Mouse (Mus musculus) central nervous system, embryonic 11.5 days (tissue): ENCODE measurements around the gene Magohb. TPM values are rescaled to one million over a fixed set of nuclear protein-coding genes. Genes with fewer than 3 reads are reported as not detected.

Experiments used
- polyA plus RNA-seq: library from polyadenylated mRNA; depleted of rRNA; stranded (reverse); fragments of >200 nt; gene quantifications from 2 replicates; pipeline ENCODE4 v1.2.3, GENCODE M21; 2012; rRNA removed

The Magohb gene
- 34.7 and 39.1 TPM in 2 replicates for polyA plus RNA-seq

DNA sequence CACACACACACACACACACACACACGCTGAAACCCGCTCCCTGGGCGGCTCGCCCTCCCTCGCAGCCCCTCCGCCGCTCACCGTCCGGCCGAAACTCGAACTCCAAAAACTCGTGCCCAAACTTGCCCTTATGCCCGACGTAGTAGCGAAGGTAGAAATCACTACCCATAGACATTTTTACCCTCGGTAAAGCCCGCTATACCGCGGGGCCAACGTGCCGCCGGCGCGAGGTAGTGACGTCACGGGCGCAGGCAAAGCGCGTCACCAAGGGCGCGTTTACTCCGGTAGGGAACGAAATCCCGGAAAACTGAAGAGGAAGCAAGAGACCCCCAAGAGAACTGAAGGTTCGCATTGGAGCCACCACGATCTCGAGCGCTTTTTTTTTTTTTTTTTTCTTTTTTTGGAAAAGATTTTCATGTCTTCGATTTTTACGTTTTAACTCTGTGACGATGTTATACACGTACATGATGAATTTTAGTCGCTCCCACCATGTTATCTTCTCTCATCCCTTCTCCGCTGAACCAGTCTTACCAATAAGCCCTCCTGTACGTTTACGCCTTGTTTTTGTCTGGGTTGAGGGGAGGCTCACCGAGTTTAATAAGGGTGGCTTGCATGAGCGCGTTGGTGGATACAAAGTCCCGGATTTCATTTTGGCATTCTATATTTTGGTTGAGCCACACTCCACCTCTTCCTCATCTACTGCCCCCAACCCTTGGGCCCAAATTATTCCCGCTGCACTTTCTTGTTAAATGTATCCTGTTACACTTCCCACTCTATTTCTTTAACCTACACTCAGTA lies at the start of gene Magohb:
TSS of gene Magohb (minus strand) at position 254 of the 798 bp plus-strand sequence.

DNA sequence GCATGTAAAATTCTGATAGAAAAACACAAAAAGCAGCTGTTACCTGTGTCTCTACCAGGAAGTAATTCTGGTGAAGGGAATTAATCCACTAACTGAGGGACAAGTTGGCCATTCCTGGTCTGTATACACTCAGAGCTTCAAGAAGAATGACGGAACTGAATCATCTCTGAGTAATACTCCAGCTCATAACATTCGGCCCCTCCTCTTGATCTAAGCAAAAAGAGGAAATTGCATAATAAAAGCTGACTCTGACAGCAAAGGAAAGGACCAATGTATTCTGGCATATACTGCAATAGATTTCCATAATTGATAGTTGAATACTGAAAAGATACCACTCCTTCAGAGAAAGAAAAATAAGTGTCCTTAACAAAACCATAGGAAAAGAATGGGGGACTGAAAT lies 45.8 kb downstream of the Magohb start, which contains the start of gene Klra2:
TSS of gene Klra2 (minus strand) at position 157 of the 400 bp plus-strand sequence.

Other genes starting within 250 kb of the Magohb start
- 0.06 TPM in 1 of 2 replicates, not detected in the other for gene Klra2, start 45.9 kb downstream of the Magohb start, polyA plus RNA-seq
- 0.44 and 1.1 TPM in 2 replicates for gene Styk1, start 60.4 kb upstream of the Magohb start, polyA plus RNA-seq
- 124 and 161 TPM in 2 replicates for gene Ybx3, start 95.2 kb upstream of the Magohb start, polyA plus RNA-seq
- gene 5430401F13Rik, start 193.2 kb upstream of the Magohb start, polyA plus RNA-seq, result not detected in 2 replicates
- gene Gm6619, start 193.2 kb upstream of the Magohb start, polyA plus RNA-seq, result not detected in 2 replicates